Mouse (Mus musculus): ENCODE data around the gene Nxpe5. TPM values are rescaled to one million over a fixed set of nuclear protein-coding genes. Genes with fewer than 3 reads are reported as not detected.

Gene Nxpe5
- polyA plus RNA-seq, 1 experiment from 2014 or later: not detected

Other genes with a start within 250 kb of the Nxpe5 start
- not detected in 2 replicates for gene Azgp1, start 244.4 kb upstream of the Nxpe5 start, polyA plus RNA-seq (2016; fragmentation: Nextera tagmentation; extraction: Ambion mirVana)
- not detected in 2 replicates for gene Smok3a, start 204.6 kb upstream of the Nxpe5 start, polyA plus RNA-seq (2016; fragmentation: Nextera tagmentation; extraction: Ambion mirVana)
- gene Smok3b, start 204.5 kb upstream of the Nxpe5 start, polyA plus RNA-seq (2016; fragmentation: Nextera tagmentation; extraction: Ambion mirVana): not detected in 2 replicates
- gene Smok3c, start 172.7 kb upstream of the Nxpe5 start, polyA plus RNA-seq (2016; fragmentation: Nextera tagmentation; extraction: Ambion mirVana): not detected in 2 replicates
- 26.8 and 32.1 TPM in 2 replicates for gene Zkscan1, start 140.8 kb upstream of the Nxpe5 start, polyA plus RNA-seq (2016; fragmentation: Nextera tagmentation; extraction: Ambion mirVana)
- 78.8 and 80.9 TPM in 2 replicates for gene Zscan21, start 109.0 kb upstream of the Nxpe5 start, polyA plus RNA-seq (2016; fragmentation: Nextera tagmentation; extraction: Ambion mirVana)
- 23.4 and 27.4 TPM in 2 replicates for gene Zfp113, start 70.2 kb upstream of the Nxpe5 start, polyA plus RNA-seq (2016; fragmentation: Nextera tagmentation; extraction: Ambion mirVana)
- gene Cops6, start 64.8 kb upstream of the Nxpe5 start, polyA plus RNA-seq (2016; fragmentation: Nextera tagmentation; extraction: Ambion mirVana): 332 and 333 TPM in 2 replicates
- 32.0 and 36.3 TPM in 2 replicates for gene Ap4m1, start 53.9 kb upstream of the Nxpe5 start, polyA plus RNA-seq (2016; fragmentation: Nextera tagmentation; extraction: Ambion mirVana)
- gene Mcm7, start 53.5 kb upstream of the Nxpe5 start, polyA plus RNA-seq (2016; fragmentation: Nextera tagmentation; extraction: Ambion mirVana): 298 and 302 TPM in 2 replicates
- gene Taf6, start 38.4 kb upstream of the Nxpe5 start, polyA plus RNA-seq (2016; fragmentation: Nextera tagmentation; extraction: Ambion mirVana): 114 and 122 TPM in 2 replicates
- gene Cnpy4, start 38.4 kb upstream of the Nxpe5 start, polyA plus RNA-seq (2016; fragmentation: Nextera tagmentation; extraction: Ambion mirVana): 57.7 and 64.7 TPM in 2 replicates
- gene Mblac1, start 31.6 kb upstream of the Nxpe5 start, polyA plus RNA-seq (2016; fragmentation: Nextera tagmentation; extraction: Ambion mirVana): 9.7 and 12.2 TPM in 2 replicates
- gene Lamtor4, start 29.6 kb downstream of the Nxpe5 start, polyA plus RNA-seq (2016; fragmentation: Nextera tagmentation; extraction: Ambion mirVana): 41.8 and 42.5 TPM in 2 replicates
- 9.7 and 11.0 TPM in 2 replicates for gene BC037034, start 38.1 kb downstream of the Nxpe5 start, polyA plus RNA-seq (2016; fragmentation: Nextera tagmentation; extraction: Ambion mirVana)
- gene Gal3st4, start 46.9 kb downstream of the Nxpe5 start, polyA plus RNA-seq (2016; fragmentation: Nextera tagmentation; extraction: Ambion mirVana): 4.0 and 4.5 TPM in 2 replicates
- gene Gm43720, start 54.1 kb downstream of the Nxpe5 start, polyA plus RNA-seq (2016; fragmentation: Nextera tagmentation; extraction: Ambion mirVana): 0.12 and 0.25 TPM in 2 replicates
- 62.5 and 62.8 TPM in 2 replicates for gene Gpc2, start 54.1 kb downstream of the Nxpe5 start, polyA plus RNA-seq (2016; fragmentation: Nextera tagmentation; extraction: Ambion mirVana)
- gene Stag3, start 54.3 kb downstream of the Nxpe5 start, polyA plus RNA-seq (2016; fragmentation: Nextera tagmentation; extraction: Ambion mirVana): 8.2 and 9.2 TPM in 2 replicates
- not detected in 2 replicates for gene Pvrig, start 116.1 kb downstream of the Nxpe5 start, polyA plus RNA-seq (2016; fragmentation: Nextera tagmentation; extraction: Ambion mirVana)
- gene Zfp157, start 215.6 kb downstream of the Nxpe5 start, polyA plus RNA-seq (2016; fragmentation: Nextera tagmentation; extraction: Ambion mirVana): 57.3 and 57.4 TPM in 2 replicates

All from limb, embryonic 12.5 days (tissue).